Mouse (Mus musculus) heart, embryonic 15.5 days (tissue): ENCODE measurements at regions not wholly inside any gene's neighbourhood (a gene's known extent, or its start where the extent isn't known, plus 50 kb on each side); places are given as distances from the start of the nearest gene placed in this dataset.
A peak's percentile ranks its signal among the peaks of the same experiment; 100 is the strongest.

ENCODE experiments used
- ATAC-seq: fragments of 200-750 bp; cut with Nextera tagmentation; replicated peaks from 2 replicates; pipeline ENCODE4 v1.8.0; 2017; ENCODE audit warnings: low read depth, moderate TSS enrichment; ENCODE audit not compliant: insufficient number of reproducible peaks, insufficient read depth, low FRiP score
- H3K27ac ChIP-seq: fragments of 300-500 bp; sonication (generic); 2 replicates; pipeline ENCODE4 v1.5.1; 2015; ENCODE audit warnings: mild to moderate bottlenecking, inconsistent platforms
- H3K27me3 ChIP-seq: fragments of 300-500 bp; sonication (generic); 2 replicates; pipeline ENCODE4 v1.6.1; 2015; ENCODE audit warnings: inconsistent platforms
- H3K36me3 ChIP-seq: fragments of 300-500 bp; sonication (generic); 2 replicates; pipeline ENCODE4 v1.6.1; 2015; ENCODE audit warnings: mild to moderate bottlenecking, inconsistent platforms
- H3K4me1 ChIP-seq: fragments of 300-500 bp; sonication (generic); replicated peaks from 2 replicates; pipeline ENCODE4 v1.6.1; 2015; ENCODE audit warnings: inconsistent platforms
- H3K4me2 ChIP-seq: fragments of 300-500 bp; sonication (generic); 2 replicates; pipeline ENCODE4 v1.6.1; 2015; ENCODE audit warnings: inconsistent platforms, mild to moderate bottlenecking, moderate library complexity
- H3K4me3 ChIP-seq: fragments of 300-500 bp; sonication (generic); 2 replicates; pipeline ENCODE4 v1.5.1; 2015; ENCODE audit warnings: mild to moderate bottlenecking, inconsistent platforms
- H3K9ac ChIP-seq: fragments of 300-500 bp; sonication (generic); 2 replicates; pipeline ENCODE4 v1.6.1; 2015; ENCODE audit warnings: mild to moderate bottlenecking, inconsistent platforms
- H3K9me3 ChIP-seq: fragments of 300-500 bp; sonication (generic); replicated peaks from 2 replicates; pipeline ENCODE4 v1.6.1; 2016; ENCODE audit warnings: inconsistent platforms
- WGBS: fragments of 180-500 bp; shearing (Covaris S2); methylation state at CpG from one replicate; pipeline ENCODE4 v1.1.7; 2015; ENCODE audit warnings: mixed read lengths; 5-methylcytosine and 5-hydroxymethylcytosine counted together

GRCm38 (mm10) chr12:70547199-70547598, 94.3 kb downstream of the Tmx1 start:
- no peaks in the 10 kb centered on the region for H3K36me3 ChIP-seq
- no peak for ATAC-seq
- H3K27ac ChIP-seq = no peak overlapping the region
- 67% methylated on average over 6 of the region's 6 CpGs for WGBS
- no peak overlapping the region for H3K4me3 ChIP-seq
- peaks cover 16% of the 10 kb centered on the region for H3K4me1 ChIP-seq
- no peak overlapping the region for H3K4me2 ChIP-seq
- no peak overlapping the region for H3K9ac ChIP-seq
- H3K9me3 ChIP-seq = no peaks in the 10 kb centered on the region; the same call in 1 of the 2 replicates
- H3K27me3 ChIP-seq = no peaks in the 10 kb centered on the region

GRCm38 (mm10) chr12:70549296-70549695, 96.4 kb downstream of the Tmx1 start:
- 79% methylated on average over 9 of the region's 9 CpGs for WGBS
- no peaks in the 10 kb centered on the region for H3K27me3 ChIP-seq
- no peaks in the 10 kb centered on the region; the same call in 1 of the 2 replicates for H3K9me3 ChIP-seq
- no peak overlapping the region for H3K9ac ChIP-seq
- H3K4me2 ChIP-seq = no peak overlapping the region
- no peak overlapping the region for H3K27ac ChIP-seq
- no peak for ATAC-seq
- H3K36me3 ChIP-seq = no peaks in the 10 kb centered on the region
- peaks cover under 1% of the 10 kb centered on the region; the same call in 1 of the 2 replicates for H3K4me1 ChIP-seq
- no peak overlapping the region for H3K4me3 ChIP-seq

GRCm38 (mm10) chr12:70553866-70554265, 101.0 kb downstream of the Tmx1 start:
- Histone ChIP-seq H3K36me3 (no peaks in the 10 kb centered on the region), H3K4me2 (no peak overlapping the region), H3K9ac (no peak overlapping the region), H3K4me3 (no peak overlapping the region), H3K27ac (no peak overlapping the region), H3K4me1 (peaks cover 26% of the 10 kb centered on the region), H3K27me3 (no peaks in the 10 kb centered on the region), H3K9me3 (no peaks in the 10 kb centered on the region; the same call in 1 of the 2 replicates)
- WGBS = 88% methylated on average over 6 of the region's 6 CpGs
- no peak for ATAC-seq

- H3K4me2 ChIP-seq = no peak overlapping the region
- H3K4me3 ChIP-seq = no peak overlapping the region
- H3K36me3 ChIP-seq = no peaks in the 10 kb centered on the region
- no peak for ATAC-seq
- no peaks in the 10 kb centered on the region; the same call in 1 of the 2 replicates for H3K9me3 ChIP-seq
- H3K4me1 ChIP-seq = peaks cover 26% of the 10 kb centered on the region
- no peaks in the 10 kb centered on the region for H3K27me3 ChIP-seq
- WGBS = 65% methylated on average over 7 of the region's 7 CpGs
- no peak overlapping the region for H3K27ac ChIP-seq
- H3K9ac ChIP-seq = no peak overlapping the region
These were observed 101.7 kb downstream of the Tmx1 start for GRCm38 (mm10) chr12:70554586-70554985.

- Histone ChIP-seq H3K36me3 (no peaks in the 10 kb centered on the region), H3K4me3 (no peak overlapping the region), H3K27ac (peak overlapping the region; percentile 75), H3K4me2 (no peak overlapping the region), H3K27me3 (no peaks in the 10 kb centered on the region), H3K4me1 (peaks cover 26% of the 10 kb centered on the region), H3K9ac (no peak overlapping the region), H3K9me3 (no peaks in the 10 kb centered on the region; the same call in 1 of the 2 replicates)
- no peak for ATAC-seq
- WGBS = 24% methylated on average over 3 of the region's 3 CpGs
These were observed 102.8 kb downstream of the Tmx1 start for GRCm38 (mm10) chr12:70555723-70556122.

GRCm38 (mm10) chr12:70556820-70557219, 103.9 kb downstream of the Tmx1 start:
- Histone ChIP-seq H3K4me1 (peaks cover 26% of the 10 kb centered on the region), H3K27me3 (no peaks in the 10 kb centered on the region), H3K9ac (no peak overlapping the region), H3K9me3 (no peaks in the 10 kb centered on the region), H3K4me2 (peak overlapping the region; percentile 31), H3K36me3 (no peaks in the 10 kb centered on the region), H3K4me3 (no peak overlapping the region), H3K27ac (peak overlapping the region; percentile 75)
- no peak; the same call in 1 of the 2 replicates for ATAC-seq
- 21% methylated on average over 6 of the region's 6 CpGs for WGBS

GRCm38 (mm10) chr12:70563446-70563845, 110.6 kb downstream of the Tmx1 start:
- H3K27ac ChIP-seq = no peak overlapping the region
- no peaks in the 10 kb centered on the region for H3K4me1 ChIP-seq
- H3K27me3 ChIP-seq = no peaks in the 10 kb centered on the region
- no peak overlapping the region for H3K9ac ChIP-seq
- 82% methylated on average over 4 of the region's 4 CpGs for WGBS
- ATAC-seq = no peak
- no peaks in the 10 kb centered on the region for H3K36me3 ChIP-seq
- H3K4me3 ChIP-seq = no peak overlapping the region
- H3K9me3 ChIP-seq = no peaks in the 10 kb centered on the region
- no peak overlapping the region for H3K4me2 ChIP-seq

GRCm38 (mm10) chr12:70575665-70576064, 122.8 kb downstream of the Tmx1 start:
- Histone ChIP-seq H3K4me3 (no peak overlapping the region), H3K36me3 (no peaks in the 10 kb centered on the region), H3K9ac (no peak overlapping the region), H3K4me1 (no peaks in the 10 kb centered on the region), H3K27ac (no peak overlapping the region), H3K9me3 (no peaks in the 10 kb centered on the region), H3K27me3 (no peaks in the 10 kb centered on the region), H3K4me2 (no peak overlapping the region)
- no peak for ATAC-seq
- 60% methylated on average over 7 of the region's 7 CpGs for WGBS

GRCm38 (mm10) chr12:70577769-70578168, 124.9 kb downstream of the Tmx1 start:
- no peaks in the 10 kb centered on the region for H3K4me1 ChIP-seq
- H3K4me3 ChIP-seq = no peak overlapping the region
- no peaks in the 10 kb centered on the region for H3K9me3 ChIP-seq
- H3K27ac ChIP-seq = no peak overlapping the region
- no peaks in the 10 kb centered on the region for H3K27me3 ChIP-seq
- no peak overlapping the region for H3K9ac ChIP-seq
- ATAC-seq = no peak
- no peaks in the 10 kb centered on the region for H3K36me3 ChIP-seq
- no peak overlapping the region for H3K4me2 ChIP-seq
- WGBS = 51% methylated on average over 4 of the region's 4 CpGs

GRCm38 (mm10) chr12:70579328-70579905, 126.5 kb downstream of the Tmx1 start:
- Histone ChIP-seq H3K4me3 (no peak overlapping the region), H3K4me2 (no peak overlapping the region), H3K27me3 (no peaks in the 10 kb centered on the region), H3K36me3 (no peaks in the 10 kb centered on the region), H3K4me1 (no peaks in the 10 kb centered on the region), H3K9me3 (no peaks in the 10 kb centered on the region), H3K27ac (no peak overlapping the region), H3K9ac (no peak overlapping the region)
- 85% methylated on average over 8 of the region's 8 CpGs for WGBS
- no peak for ATAC-seq

GRCm38 (mm10) chr12:70586181-70586580, 133.3 kb downstream of the Tmx1 start:
- H3K27me3 ChIP-seq = no peaks in the 10 kb centered on the region
- H3K4me1 ChIP-seq = peaks cover 3% of the 10 kb centered on the region
- H3K4me3 ChIP-seq = no peak overlapping the region
- no peak overlapping the region for H3K27ac ChIP-seq
- H3K36me3 ChIP-seq = no peaks in the 10 kb centered on the region
- H3K9ac ChIP-seq = no peak overlapping the region
- H3K9me3 ChIP-seq = no peaks in the 10 kb centered on the region
- 48% methylated on average over 2 of the region's 2 CpGs for WGBS
- H3K4me2 ChIP-seq = no peak overlapping the region
- ATAC-seq = no peak

- no peak for ATAC-seq
- Histone ChIP-seq H3K36me3 (no peaks in the 10 kb centered on the region), H3K4me1 (peaks cover 3% of the 10 kb centered on the region), H3K4me3 (no peak overlapping the region), H3K4me2 (no peak overlapping the region), H3K9me3 (no peaks in the 10 kb centered on the region), H3K27me3 (no peaks in the 10 kb centered on the region), H3K27ac (no peak overlapping the region), H3K9ac (no peak overlapping the region)
- 39% methylated on average over 3 of the region's 3 CpGs for WGBS
These were observed 135.3 kb downstream of the Tmx1 start for GRCm38 (mm10) chr12:70588234-70588633.
